Mouse (Mus musculus) ovary, postnatal 14 days (tissue): ENCODE data around the gene Cryzl2.

ENCODE experiments used
- DNase-seq: peaks from one replicate; pipeline ENCODE4 v3.0.0; 2022; ENCODE audit warnings: low spot score

Cryzl2 gene

GRCm38 (mm10) chr1:157443723-157444561 lies 14.4 kb upstream of the Cryzl2 start:
- DNase-seq, result no peak

- DNase-seq, result no peak
These were observed 13.6 kb upstream of the Cryzl2 start for GRCm38 (mm10) chr1:157444632-157445300.

- no peak for DNase-seq
These were observed 12.9 kb upstream of the Cryzl2 start for GRCm38 (mm10) chr1:157445398-157445910.

- peak; percentile 38 for DNase-seq
These were observed 12.1 kb upstream of the Cryzl2 start for GRCm38 (mm10) chr1:157446325-157446724.

GRCm38 (mm10) chr1:157447142-157447541 lies 11.2 kb upstream of the Cryzl2 start:
- no peak for DNase-seq

- no peak for DNase-seq
These were observed 10.1 kb upstream of the Cryzl2 start for GRCm38 (mm10) chr1:157448164-157448804.

GRCm38 (mm10) chr1:157448805-157449188 lies 9.6 kb upstream of the Cryzl2 start:
- no peak for DNase-seq

GRCm38 (mm10) chr1:157449532-157449931 lies 8.8 kb upstream of the Cryzl2 start:
- DNase-seq, result no peak

GRCm38 (mm10) chr1:157449981-157450636 lies 8.3 kb upstream of the Cryzl2 start:
- DNase-seq, result no peak

GRCm38 (mm10) chr1:157452284-157452683 lies 6.1 kb upstream of the Cryzl2 start:
- DNase-seq, result no peak

GRCm38 (mm10) chr1:157452759-157453549 lies 5.4 kb upstream of the Cryzl2 start:
- DNase-seq, result no peak

- no peak for DNase-seq
These were observed 3.5 kb upstream of the Cryzl2 start for GRCm38 (mm10) chr1:157454876-157455275.

GRCm38 (mm10) chr1:157457789-157458188 lies 588 bp upstream of the Cryzl2 start:
- no peak for DNase-seq

GRCm38 (mm10) chr1:157459904-157460303 lies 1.5 kb downstream of the Cryzl2 start:
- no peak for DNase-seq

- no peak for DNase-seq
These were observed 2.9 kb downstream of the Cryzl2 start for GRCm38 (mm10) chr1:157461276-157461675.

- no peak for DNase-seq
These were observed 4.0 kb downstream of the Cryzl2 start for GRCm38 (mm10) chr1:157462336-157462735.

GRCm38 (mm10) chr1:157465194-157465593 lies 6.8 kb downstream of the Cryzl2 start:
- DNase-seq, result peak; percentile 25

GRCm38 (mm10) chr1:157467866-157468265 lies 9.5 kb downstream of the Cryzl2 start:
- DNase-seq, result no peak

GRCm38 (mm10) chr1:157470761-157471386 lies 12.5 kb downstream of the Cryzl2 start:
- no peak for DNase-seq

GRCm38 (mm10) chr1:157472716-157473115 lies 14.3 kb downstream of the Cryzl2 start:
- DNase-seq, result no peak

- DNase-seq, result no peak
These were observed 16.5 kb downstream of the Cryzl2 start for GRCm38 (mm10) chr1:157474865-157475264.
